Mouse (Mus musculus) CH12.LX (cell line): Measurements from ENCODE around the gene Ccdc148.

Experiments used
- BHLHE40 ChIP-seq: IDR thresholded peaks from 2 replicates; pipeline ENCODE4 v1.6.1; 2011; ENCODE audit warnings: mild to moderate bottlenecking, low read depth, low read length, improper control_type of control experiment
- CHD2 ChIP-seq: IDR thresholded peaks from 2 replicates; pipeline ENCODE4 v1.6.1; 2011; ENCODE audit warnings: low read length, improper control_type of control experiment
- CTCF ChIP-seq, 2 experiments: IDR thresholded peaks in 1 of 2; conservative IDR thresholded peaks in 1 of 2; 2 replicates each; pipeline ENCODE4 v1.5.1; 2011 to 2012; ENCODE audit warnings: low read depth in 2 of 2, low read length in 2 of 2, improper control_type of control experiment in 1 of 2, inconsistent platforms in 1 of 2, mild to moderate bottlenecking in 1 of 2, moderate library complexity in 1 of 2
- ELF1 ChIP-seq: IDR thresholded peaks from 2 replicates; pipeline ENCODE4 v1.6.1; 2014; ENCODE audit warnings: low read depth, mild to moderate bottlenecking, inconsistent platforms, low read length, improper control_type of control experiment
- EP300 ChIP-seq: IDR thresholded peaks from 2 replicates; pipeline ENCODE4 v1.6.1; 2011; ENCODE audit warnings: low read length, improper control_type of control experiment
- JUND ChIP-seq: conservative IDR thresholded peaks from 2 replicates; pipeline ENCODE4 v1.6.1; 2011; ENCODE audit warnings: low read depth, low read length, improper control_type of control experiment
- MAX ChIP-seq: IDR thresholded peaks from 2 replicates; pipeline ENCODE4 v1.6.1; 2011; ENCODE audit warnings: low read length, improper control_type of control experiment
- MEF2A ChIP-seq: IDR thresholded peaks from 2 replicates; pipeline ENCODE4 v1.6.1; 2014; ENCODE audit warnings: low read depth, mild to moderate bottlenecking, inconsistent platforms, low read length, improper control_type of control experiment, borderline replicate concordance
- NRF1 ChIP-seq: IDR thresholded peaks from 2 replicates; pipeline ENCODE4 v1.6.1; 2014; ENCODE audit warnings: low read depth, mild to moderate bottlenecking, inconsistent platforms, low read length, improper control_type of control experiment, moderate library complexity
- POLR2A ChIP-seq: IDR thresholded peaks from 2 replicates; pipeline ENCODE4 v1.6.1; 2011; ENCODE audit warnings: low read depth, mild to moderate bottlenecking, improper control_type of control experiment, low read length
- POLR2AphosphoS2 ChIP-seq: IDR thresholded peaks from 2 replicates; pipeline ENCODE4 v1.6.1; 2011; ENCODE audit warnings: low read depth, low read length, improper control_type of control experiment
- ZNF384 ChIP-seq: IDR thresholded peaks from 2 replicates; pipeline ENCODE4 v1.6.1; 2012; ENCODE audit warnings: low read depth, low read length, improper control_type of control experiment, inconsistent platforms

GRCm38 (mm10) chr2:59129821-59130220 lies 30.7 kb downstream of the Ccdc148 start:
- no peak for TF ChIP-seq CTCF (conservative IDR thresholded peaks at IDR 0.05 in 1 of 2, IDR thresholded peaks at IDR 0.05 in 1 of 2; ENCODE audit: low read depth in 2 of 2, low read length in 2 of 2)
- no peak for TF ChIP-seq NRF1
- no peak for TF ChIP-seq EP300
- TF ChIP-seq POLR2A = no peak
- TF ChIP-seq POLR2AphosphoS2 = no peak
- TF ChIP-seq MEF2A = no peak
- TF ChIP-seq ELF1 = no peak
- TF ChIP-seq JUND = no peak
- no peak for TF ChIP-seq ZNF384
- no peak for TF ChIP-seq MAX
- TF ChIP-seq CHD2 = no peak
- no peak for TF ChIP-seq BHLHE40
